Mouse (Mus musculus): ENCODE data around the gene Rapgef3.
A peak's percentile ranks its signal among the peaks of the same experiment; 100 is the strongest.

Rapgef3 gene

DNA sequence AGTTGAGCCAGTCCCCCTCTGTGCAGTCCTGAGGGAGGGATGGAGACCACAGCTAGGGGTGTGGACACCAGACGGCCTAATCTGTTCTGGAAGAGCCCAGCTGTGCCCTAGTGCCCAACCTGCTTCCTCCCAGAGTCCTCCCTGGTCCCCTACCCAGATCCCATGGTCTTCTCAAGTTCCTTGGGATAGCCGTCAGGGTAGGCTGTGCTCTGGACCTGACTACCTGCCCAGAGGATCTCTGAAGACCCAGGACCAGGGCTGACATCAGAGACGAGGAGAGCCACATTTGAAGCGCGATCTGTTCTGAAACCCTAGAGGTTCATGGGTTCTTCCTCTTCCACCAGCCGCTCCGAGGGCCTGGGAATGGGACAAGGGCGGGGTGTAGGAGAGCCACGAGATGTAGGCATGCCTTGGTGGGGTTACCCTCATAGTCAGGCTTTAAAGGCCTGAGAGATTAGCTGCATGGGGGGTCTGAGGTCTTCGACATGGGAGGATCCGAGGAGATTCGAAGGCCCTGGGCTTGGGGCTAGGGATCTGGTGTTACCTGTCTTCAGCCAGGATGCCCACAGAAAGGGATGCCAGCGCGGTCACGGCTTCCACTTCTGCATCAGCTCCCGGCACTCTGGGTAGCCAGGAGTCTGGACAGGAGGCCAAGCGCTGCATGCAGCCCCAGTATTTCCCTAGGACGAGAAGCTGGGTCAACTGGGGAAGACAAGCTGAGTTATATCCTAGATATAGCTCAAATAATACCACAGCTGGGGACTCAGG lies 25.8 kb upstream of the Rapgef3 start:
- no peak for DNase-seq

DNA sequence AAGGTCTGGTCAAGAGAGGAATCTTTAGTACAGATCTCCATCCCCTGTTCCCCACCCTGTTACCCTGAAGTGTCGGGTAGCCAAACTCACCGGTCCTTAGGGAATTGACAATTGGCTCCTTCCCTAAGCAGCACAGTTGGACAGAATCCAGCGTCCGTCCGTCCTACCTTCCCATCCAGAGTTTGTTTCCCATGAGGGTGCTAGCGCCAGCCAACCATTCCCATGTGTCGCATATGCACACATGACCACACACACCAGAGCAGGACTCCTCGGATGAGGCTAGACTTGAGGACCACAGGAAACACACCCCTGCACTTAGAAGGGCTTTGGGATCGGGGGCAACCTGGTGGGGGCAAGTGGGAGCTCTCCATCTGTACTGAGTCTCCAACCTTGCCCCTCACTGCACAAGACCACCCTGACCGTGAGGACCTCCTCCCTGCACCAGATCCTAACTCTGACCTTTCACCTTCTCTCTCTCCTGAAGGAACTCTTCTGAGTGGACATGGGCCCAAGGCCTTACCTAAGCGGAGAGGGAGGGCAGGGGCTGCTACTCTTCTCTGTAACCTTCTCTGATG lies 23.4 kb upstream of the Rapgef3 start:
- DNase-seq: no peak

- DNase-seq: peak; percentile 62
These were observed 22.2 kb upstream of the Rapgef3 start for GRCm38 (mm10) chr15:97789761-97790505.

- DNase-seq: peak; percentile 63
These were observed 21.0 kb upstream of the Rapgef3 start for GRCm38 (mm10) chr15:97788821-97789220.

GRCm38 (mm10) chr15:97787799-97788667 lies 20.3 kb upstream of the Rapgef3 start:
- no peak for DNase-seq

DNA sequence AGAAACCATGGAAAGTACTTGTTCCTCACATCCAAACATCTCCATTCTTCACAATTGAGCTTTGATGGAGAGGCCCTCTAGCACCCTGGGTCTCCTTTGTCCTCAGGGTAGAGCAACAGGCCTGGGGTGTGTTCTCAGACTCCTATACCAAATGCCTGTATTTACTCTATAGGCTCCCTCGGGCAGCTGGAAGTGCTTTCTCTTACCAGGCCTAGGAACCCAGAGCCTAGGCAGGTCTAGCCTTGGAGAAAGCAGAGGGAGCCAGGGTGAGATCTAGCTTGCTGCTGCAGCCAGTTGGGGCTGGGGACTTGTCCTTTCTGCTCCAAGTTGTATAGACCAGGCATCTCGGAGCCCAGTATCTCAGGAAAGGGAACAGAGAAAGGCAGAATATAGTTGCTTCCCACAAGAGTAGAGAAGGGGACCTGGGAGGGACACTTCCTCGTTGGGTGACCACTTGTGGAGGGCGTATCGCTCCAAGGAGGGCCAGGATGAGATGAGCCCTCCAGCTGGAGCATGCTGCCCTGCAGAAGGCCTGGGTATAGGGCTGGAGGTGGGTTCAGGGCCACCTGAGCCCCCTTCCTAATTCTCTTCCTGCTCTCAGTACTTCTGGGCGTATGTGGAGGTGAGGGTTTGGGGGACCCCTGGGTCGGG lies 19.5 kb upstream of the Rapgef3 start:
- DNase-seq: no peak

GRCm38 (mm10) chr15:97786412-97787112 lies 18.8 kb upstream of the Rapgef3 start:
- DNase-seq: peak; percentile 68

- DNase-seq: peak; percentile 60
These were observed 18.1 kb upstream of the Rapgef3 start for GRCm38 (mm10) chr15:97785731-97786411.

DNA sequence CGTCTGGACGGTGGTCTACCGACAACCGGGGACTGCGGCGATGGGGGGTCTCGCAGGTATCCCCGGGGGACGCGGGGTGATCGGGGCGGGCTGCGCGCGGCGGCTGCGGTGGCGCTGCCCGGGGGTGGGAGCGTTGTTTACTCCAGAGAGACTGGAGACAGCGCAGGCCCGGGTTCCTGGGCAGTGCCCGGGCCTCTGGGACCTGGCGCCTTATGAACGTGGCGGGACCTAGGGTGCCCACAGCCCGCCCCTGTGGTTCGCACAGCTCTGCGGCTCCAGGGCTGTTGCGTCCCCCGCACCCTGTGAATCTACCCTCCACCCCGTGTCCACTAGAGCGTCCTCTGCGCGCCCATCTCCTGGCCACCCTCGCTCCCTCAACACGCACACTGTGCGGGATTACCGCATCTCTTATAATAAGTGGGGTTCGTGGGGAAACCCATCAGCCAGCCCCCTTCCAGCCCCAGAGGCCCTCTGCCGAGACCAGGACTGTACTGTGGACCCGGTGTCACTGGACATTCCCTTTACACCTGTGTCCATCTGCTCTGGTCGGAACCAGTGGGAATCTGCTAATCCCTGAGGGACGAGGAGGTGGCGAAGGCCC lies 16.9 kb upstream of the Rapgef3 start:
- peak; percentile 46 for DNase-seq

GRCm38 (mm10) chr15:97784092-97784559 lies 16.4 kb upstream of the Rapgef3 start:
- peak; percentile 89 for DNase-seq

- DNase-seq: peak; percentile 86
These were observed 15.0 kb upstream of the Rapgef3 start for GRCm38 (mm10) chr15:97782749-97783105.

GRCm38 (mm10) chr15:97781961-97782748 lies 14.4 kb upstream of the Rapgef3 start:
- DNase-seq: no peak

GRCm38 (mm10) chr15:97780611-97781031 lies 12.8 kb upstream of the Rapgef3 start:
- DNase-seq: peak; percentile 92

DNA sequence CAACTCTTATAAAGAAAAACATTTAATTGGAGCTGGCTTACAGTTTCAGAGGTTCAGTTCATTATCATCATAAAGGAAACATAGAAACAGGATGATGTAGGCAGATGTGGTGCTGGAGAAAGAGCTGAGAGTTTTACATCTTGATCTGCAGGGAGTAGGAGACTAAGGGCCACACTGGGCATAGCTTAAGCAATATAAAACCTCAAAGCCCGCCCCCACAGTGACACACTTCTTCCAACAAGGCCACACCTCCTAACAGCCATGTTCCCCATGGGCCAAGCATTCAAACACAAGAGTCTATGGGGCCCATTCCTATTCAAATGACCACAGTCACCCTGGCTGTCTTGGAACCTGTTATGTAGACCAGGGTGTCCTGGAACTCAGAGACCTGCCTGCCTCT lies 11.8 kb upstream of the Rapgef3 start:
- DNase-seq: no peak

- peak; percentile 85 for DNase-seq
These were observed 10.7 kb upstream of the Rapgef3 start, which contains the start of gene Slc48a1 for GRCm38 (mm10) chr15:97778311-97779098. Gene Slc48a1, plus strand, starts transcription at chr15:97778520.

- peak; percentile 80 for DNase-seq
These were observed 9.1 kb upstream of the Rapgef3 start for GRCm38 (mm10) chr15:97776919-97777318.

- DNase-seq: peak; percentile 94
These were observed 8.7 kb upstream of the Rapgef3 start for GRCm38 (mm10) chr15:97776514-97776913.

- peak; percentile 68 for DNase-seq
These were observed 6.2 kb upstream of the Rapgef3 start for GRCm38 (mm10) chr15:97773961-97774370.

DNA sequence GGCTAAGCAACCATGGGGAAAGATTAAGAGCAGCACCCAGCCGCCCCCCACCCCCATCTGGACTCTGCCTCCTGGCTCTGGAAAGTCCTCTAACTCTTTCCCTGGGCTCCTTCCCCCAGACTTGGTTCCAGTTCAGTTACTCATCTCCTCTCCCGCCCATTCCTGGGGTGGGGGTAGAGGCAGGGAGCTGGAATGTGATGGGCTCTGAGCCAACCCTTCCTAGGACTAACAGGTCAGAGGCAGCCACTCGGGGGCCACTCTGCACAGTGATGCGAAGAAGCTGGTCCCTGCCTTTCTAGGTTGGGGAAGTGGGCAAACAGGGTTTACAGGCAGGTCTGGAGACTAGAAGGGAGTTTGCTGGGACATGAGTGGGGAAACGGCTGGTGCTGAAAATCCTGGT lies 5.3 kb upstream of the Rapgef3 start:
- DNase-seq: peak; percentile 99

Data from kidney, adult 9 months (tissue).